Mouse (Mus musculus): ENCODE results near the gene Cemip.

- TF ChIP-seq POLR2A (IDR thresholded peaks at IDR 0.05; ENCODE audit: control insufficient read depth, extremely low read depth, insufficient read depth, low read length, poor library complexity) (no peak), CTCF (IDR thresholded peaks at IDR 0.05; ENCODE audit: borderline replicate concordance, control insufficient read depth, extremely low read depth, insufficient read depth, low read length, poor library complexity) (no peak)
These were observed 47.7 kb downstream of the Cemip start for GRCm38 (mm10) chr7:84038642-84039041.

Data from thymus, adult 2 months (tissue).